In the genomic region with DNA sequence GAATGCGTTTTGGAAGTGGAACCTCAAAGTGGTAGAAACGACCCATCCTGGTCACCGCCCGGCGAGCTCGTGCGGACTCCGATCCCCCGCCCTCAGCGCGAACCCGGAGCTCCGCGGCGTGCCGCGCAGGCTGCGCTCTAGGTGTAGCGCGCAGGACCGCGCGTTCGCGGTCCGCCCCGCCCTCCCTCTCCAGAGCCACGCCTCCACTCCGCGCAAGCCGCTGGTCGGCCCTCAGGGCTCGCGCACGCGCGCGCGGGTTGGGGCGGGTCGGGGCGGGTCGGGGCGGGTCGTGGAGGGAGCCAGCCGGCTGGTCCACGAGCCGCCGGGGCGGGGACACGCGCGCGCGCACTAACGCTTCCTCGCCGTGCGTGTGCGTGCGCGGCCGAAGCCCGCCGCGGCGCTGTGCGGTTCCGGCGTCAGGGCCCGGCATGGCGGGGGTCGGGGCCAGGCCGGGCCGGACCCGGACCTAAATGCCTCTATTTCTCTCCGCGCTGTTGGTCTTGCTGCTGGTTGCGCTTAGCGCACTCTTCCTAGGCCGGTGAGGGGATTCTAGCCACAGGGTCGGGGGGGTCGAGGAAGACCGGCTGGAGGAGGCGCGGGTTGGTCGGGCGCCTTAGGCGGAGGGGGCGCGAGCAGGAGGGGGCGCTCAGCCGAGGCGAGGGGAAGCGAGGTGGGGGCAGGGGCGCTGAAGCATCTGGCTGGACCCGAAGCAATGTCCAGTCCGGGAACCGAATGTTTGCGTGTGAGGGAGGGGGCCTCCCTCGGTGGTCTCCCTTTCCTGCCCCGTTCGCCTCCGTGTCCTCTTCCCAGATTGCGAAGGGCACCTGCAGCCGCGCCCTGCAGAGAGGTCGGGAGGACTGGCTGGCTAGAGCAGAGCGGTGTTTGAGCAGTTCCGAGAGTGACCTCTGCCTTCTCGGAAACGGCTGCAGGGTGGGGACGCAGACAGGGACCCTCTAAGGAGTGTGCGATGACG, we compare ENCODE assay signal across 8 mouse cellular contexts. TPM values are rescaled to one million over a fixed set of nuclear protein-coding genes. Genes with fewer than 3 reads are reported as not detected.
A peak's percentile ranks its signal among the peaks of the same experiment; 100 is the strongest.
DNase-seq lines count a peak whose midpoint lies in the region; ATAC-seq and TF ChIP-seq lines count a peak whose summit lies in the region.

Gene 2610507B11Rik, plus strand, starts transcription at position 373 of the 973 bp plus-strand sequence.

- DNase-seq in Patski (ENCODE audit: low read depth, low spot score), result peak; percentile 47
- peak; percentile 96 for DNase-seq in cerebellum, postnatal 14 days
- DNase-seq in frontal cortex, postnatal 25 days (ENCODE audit: low spot score in 2 of 2), result peak; percentile 65 to 78
- DNase-seq in hindbrain, embryonic 14.5 days (ENCODE audit: low spot score), result peak; percentile 93
- DNase-seq in layer of hippocampus, postnatal 36 days, result peak; percentile 88
- peak; percentile 93 for DNase-seq in lung, postnatal 36 days
- peak; percentile 97 for DNase-seq in retina, postnatal 1 day
- DNase-seq in urinary bladder, adult 18-20 months (ENCODE audit: low spot score in 2 of 2), result peak; percentile 81 to 87

- in situ Hi-C loops in Patski (cut with MboI; ENCODE audit: low pct_unique_long_range_greater_than_20kb), result no loop called here

- peaks cover 11% of the 10 kb centered on the region; the same call in 1 of the 2 replicates for H3K4me1 ChIP-seq in hindbrain, embryonic 14.5 days (replicated peaks; ENCODE audit: control insufficient read depth, insufficient read depth, low read length)

- CTCF ChIA-PET in Patski (lab: Charles Lee), result interaction anchor here (1.0 to 2.4 kb wide), 5 partner anchors 17 to 83 kb away, joined by 3 to 9 read pairs (median 4); no protein-coding TSS in a partner anchor

- ATAC-seq in Patski, result peak; percentile 74
- ATAC-seq in hindbrain, embryonic 14.5 days (ENCODE audit: low FRiP score), result peak; percentile 96

- H3K9ac ChIP-seq in hindbrain, embryonic 14.5 days, result peak within 1 kb of the TSS; percentile 85

- H3K9me3 ChIP-seq in hindbrain, embryonic 14.5 days (ENCODE audit: control insufficient read depth, low read length), result no peaks in the 10 kb centered on the region

- POLR2A ChIA-PET in Patski (lab: Charles Lee), result interaction anchor here (0.6 to 2.0 kb wide), 2 partner anchors 37 to 85 kb away, joined by 4 to 6 read pairs; no protein-coding TSS in a partner anchor

- under 1% methylated on average over 101 of the region's 115 CpGs for WGBS in hindbrain, embryonic 14.5 days

- peak within 1 kb of the TSS; percentile 82 for H3K27ac ChIP-seq in hindbrain, embryonic 14.5 days

- peak within 1 kb of the TSS; percentile 84 for H3K4me3 ChIP-seq in hindbrain, embryonic 14.5 days (replicated peaks; ENCODE audit: low read length)

- H3K36me3 ChIP-seq in hindbrain, embryonic 14.5 days (replicated peaks; ENCODE audit: control insufficient read depth, insufficient read depth), result peaks cover 35% of the 10 kb centered on the region

- no peaks in the 10 kb centered on the region for H3K27me3 ChIP-seq in Patski
- H3K27me3 ChIP-seq in hindbrain, embryonic 14.5 days (ENCODE audit: control insufficient read depth, insufficient read depth, low read length), result no peaks in the 10 kb centered on the region

- no peak for TF ChIP-seq CTCF in Patski (IDR thresholded peaks at IDR 0.05)

- peak within 1 kb of the TSS; percentile 75 for H3K4me2 ChIP-seq in hindbrain, embryonic 14.5 days (replicated peaks)

RNA-seq across cellular contexts. Expression of gene 2610507B11Rik, which starts in this region (rescaled TPM):
- polyA plus RNA-seq in Patski (2021), result 192 TPM
- 64.2 and 67.2 TPM in 2 replicates for polyA plus RNA-seq in hindbrain, embryonic 14.5 days (2014; fragmentation: Nextera tagmentation; extraction: Ambion mirVana)
- 100 to 1,000 TPM; 194 to 217 TPM for total RNA-seq in layer of hippocampus, postnatal 36 days (2021)

Comparison
In these comparisons a context has a peak if more than half of its experiments do, and no peak if none do; other contexts are left out.
1. Peak in every context shown above with its lines: DNase-seq, ATAC-seq, H3K4me3 ChIP-seq and H3K27ac ChIP-seq.
2. DNase-seq: peak in every context shown above with its lines; median percentile 97 in retina, postnatal 1 day; 96 in cerebellum, postnatal 14 days; 93 in hindbrain, embryonic 14.5 days; 93 in lung, postnatal 36 days; 88 in layer of hippocampus, postnatal 36 days; 84 in urinary bladder, adult 18-20 months; 72 in frontal cortex, postnatal 25 days; 47 in Patski.